Mouse (Mus musculus) brain, embryonic 14.5 days (tissue): Measurements from ENCODE around the gene Trpm5.

Experiments
- CTCF ChIP-seq: fragments of 200-500 bp; IDR thresholded peaks from 2 replicates; pipeline ENCODE4 v1.5.1; 2012; ENCODE audit warnings: inconsistent platforms, mild to moderate bottlenecking, moderate library complexity, borderline replicate concordance; ENCODE audit not compliant: insufficient read depth, insufficient read length; ENCODE audit errors: extremely low read depth
- POLR2A ChIP-seq: fragments of 200-500 bp; IDR thresholded peaks from 2 replicates; pipeline ENCODE4 v1.6.1; 2012; ENCODE audit warnings: mild to moderate bottlenecking, inconsistent platforms, borderline replicate concordance; ENCODE audit not compliant: poor library complexity, insufficient read depth, insufficient read length, severe bottlenecking; ENCODE audit errors: extremely low read depth

DNA sequence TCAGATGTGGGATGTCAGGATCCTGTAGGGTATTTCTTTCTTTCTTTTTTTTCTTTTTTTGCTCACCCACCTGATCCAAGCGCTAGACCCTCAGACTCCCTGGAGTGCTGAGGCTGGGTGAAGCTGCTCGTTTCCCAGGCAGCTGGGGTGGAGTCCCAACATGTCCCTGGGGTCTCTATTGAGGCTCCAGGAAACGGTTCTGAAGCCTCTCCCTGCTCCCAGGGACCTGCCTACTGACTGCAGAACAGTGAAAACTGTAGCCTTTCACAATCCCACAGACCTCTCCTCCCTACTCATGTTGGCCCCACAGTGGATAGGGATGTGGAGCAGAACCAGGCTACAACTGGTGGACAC, 39.9 kb downstream of the Trpm5 start:
- TF ChIP-seq CTCF (no peak), POLR2A (no peak)
